ENCODE assay signal across 10 mouse cellular contexts in the genomic region with DNA sequence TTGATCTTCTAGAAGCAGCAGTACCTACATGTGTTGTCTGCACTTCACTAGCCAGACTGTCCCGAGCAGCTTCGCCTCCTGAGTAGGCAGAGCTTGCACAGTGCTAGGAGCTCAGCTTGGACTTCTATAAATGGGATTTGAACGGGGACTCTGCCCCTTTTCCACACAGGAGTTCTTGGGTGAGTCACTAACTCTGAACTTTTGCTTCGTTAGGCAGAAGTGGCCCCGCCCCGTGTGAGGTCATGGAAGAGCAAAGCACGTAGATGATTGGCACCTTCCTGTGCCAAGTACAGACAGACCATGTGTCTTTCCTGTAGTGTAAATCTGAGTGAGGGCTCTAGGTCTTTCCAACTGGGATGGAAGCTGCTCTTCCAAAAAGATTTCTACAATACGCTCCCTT.
DNase-seq lines count a peak whose midpoint lies in the region; TF ChIP-seq lines count a peak whose summit lies in the region.
"Had no signal": no experiment of that assay in that cellular context is flagged by ENCODE, and none has a peak within 500 bp of the region (broad histone marks: within the 10 kb centered on the region; RNA-seq: fewer than 3 reads in every experiment).

No protein-coding gene starts in this region.

- H3K36me3 ChIP-seq in MEL (ENCODE audit: control insufficient read depth in 1 of 2, insufficient read depth in 2 of 2, low read length in 2 of 2): no peaks in the 10 kb centered on the region
- H3K36me3 ChIP-seq in midbrain, embryonic 10.5 days: peaks cover 70% of the 10 kb centered on the region

- H3K9ac ChIP-seq in MEL (ENCODE audit: control insufficient read depth, low read depth, low read length, poor library complexity, severe bottlenecking): no peak overlapping the region
- H3K9ac ChIP-seq: lung, embryonic 14.5 days had no signal

- H3K79me2 ChIP-seq in MEL (ENCODE audit: control insufficient read depth, insufficient read depth, low read length, poor library complexity): no peaks in the 10 kb centered on the region

- no peaks in the 10 kb centered on the region for H3K4me1 ChIP-seq in MEL (ENCODE audit: control insufficient read depth in 1 of 2, insufficient read depth in 2 of 2, low read length in 2 of 2)
- H3K4me1 ChIP-seq in midbrain, embryonic 10.5 days: peaks cover 2% of the 10 kb centered on the region; the same call in 1 of the 2 replicates

- TF ChIP-seq RAD21 in MEL (IDR thresholded peaks at IDR 0.05; ENCODE audit: low read depth, low read length): no peak

- 88% methylated on average over 8 of the region's 8 CpGs for WGBS in midbrain, embryonic 10.5 days

- no peak overlapping the region for H3K4me3 ChIP-seq in MEL (ENCODE audit: control insufficient read depth in 1 of 2, insufficient read depth in 1 of 2, low read depth in 2 of 2, low read length in 2 of 2)
- H3K4me3 ChIP-seq in midbrain, embryonic 10.5 days: no peak overlapping the region
- H3K4me3 ChIP-seq: heart, embryonic 10.5 days had no signal

- DNase-seq in layer of hippocampus, adult 9-11 months: peak; percentile 1
- DNase-seq in layer of hippocampus, adult 18-20 months (ENCODE audit: low spot score in 2 of 2): no peak
- peak; percentile 38 for DNase-seq in MEL (ENCODE audit: low read depth, low spot score)
- peak; percentile 78 for DNase-seq in adrenal gland, postnatal 14 days
- peak; percentile 62 for DNase-seq in lung, postnatal 10 days
- DNase-seq in midbrain, embryonic 10.5 days (ENCODE audit: low spot score): no peak
- no peak for DNase-seq in spleen, postnatal 14 days (ENCODE audit: low spot score in 2 of 2)
- no peak for DNase-seq in left cerebral cortex, adult 18-20 months (ENCODE audit: low spot score in 2 of 2)
- DNase-seq: lung, embryonic 14.5 days had no signal

- TF ChIP-seq CTCF in MEL (IDR thresholded peaks at IDR 0.05 in 2 of 3, conservative IDR thresholded peaks at IDR 0.05 in 1 of 3; ENCODE audit: control insufficient read depth in 1 of 3, insufficient read depth in 1 of 3, low read depth in 2 of 3, low read length in 3 of 3, poor library complexity in 1 of 3, severe bottlenecking in 1 of 3): no peak

- H3K9me3 ChIP-seq in MEL (replicated peaks; ENCODE audit: insufficient read depth, low read length): no peaks in the 10 kb centered on the region
- H3K9me3 ChIP-seq in midbrain, embryonic 10.5 days (replicated peaks): no peaks in the 10 kb centered on the region
- H3K9me3 ChIP-seq: heart, embryonic 10.5 days had no signal

- no peaks in the 10 kb centered on the region; a peak in 1 of 4 replicates for H3K27me3 ChIP-seq in MEL (ENCODE audit: control insufficient read depth in 1 of 2, insufficient read depth in 2 of 2, low read length in 2 of 2)
- H3K27me3 ChIP-seq in midbrain, embryonic 10.5 days (ENCODE audit: low read depth, poor library complexity, severe bottlenecking): no peaks in the 10 kb centered on the region

- TF ChIP-seq EP300 in MEL (IDR thresholded peaks at IDR 0.05; ENCODE audit: low read depth in 1 of 2, low read length in 2 of 2): no peak

- H3K27ac ChIP-seq in MEL (ENCODE audit: control insufficient read depth, low read depth, low read length): no peak overlapping the region
- H3K27ac ChIP-seq in midbrain, embryonic 10.5 days (replicated peaks): no peak overlapping the region

- no peak for TF ChIP-seq POLR2A in MEL (IDR thresholded peaks at IDR 0.05; ENCODE audit: control insufficient read depth in 1 of 2, insufficient read depth in 1 of 2, low read depth in 1 of 2, low read length in 2 of 2, poor library complexity in 1 of 2)

TF ChIP-seq in MEL, 35 proteins besides CTCF, POLR2A, EP300 and RAD21:
- TF ChIP-seq MXI1 (IDR thresholded peaks at IDR 0.05; ENCODE audit: low read depth, low read length) (no peak), MAX (IDR thresholded peaks at IDR 0.05; ENCODE audit: low read length) (no peak), NRF1 (IDR thresholded peaks at IDR 0.05; ENCODE audit: insufficient read depth, low read depth, low read length, poor library complexity, severe bottlenecking) (no peak), E2F4 (IDR thresholded peaks at IDR 0.05; ENCODE audit: borderline replicate concordance, low read depth, low read length) (no peak), USF2 (IDR thresholded peaks at IDR 0.05; ENCODE audit: borderline replicate concordance in 1 of 2, insufficient read depth in 1 of 2, low read depth in 1 of 2, low read length in 2 of 2) (no peak), POLR2AphosphoS5 (IDR thresholded peaks at IDR 0.05; ENCODE audit: borderline replicate concordance, low read depth, low read length) (no peak), JUND (IDR thresholded peaks at IDR 0.05; ENCODE audit: low read depth, low read length) (no peak), KAT2A (conservative IDR thresholded peaks at IDR 0.05; ENCODE audit: low read depth, low read length) (no peak), ZNF384 (IDR thresholded peaks at IDR 0.05; ENCODE audit: low read depth, low read length) (no peak), NELFE (IDR thresholded peaks at IDR 0.05; ENCODE audit: low read depth, low read length) (no peak), MYC (IDR thresholded peaks at IDR 0.05; ENCODE audit: low read depth, low read length) (no peak), ZMIZ1 (IDR thresholded peaks at IDR 0.05; ENCODE audit: low read depth, low read length) (no peak), SMC3 (IDR thresholded peaks at IDR 0.05; ENCODE audit: low read depth, low read length) (no peak), CHD1 (IDR thresholded peaks at IDR 0.05; ENCODE audit: low read depth, low read length) (no peak)

Comparison
In these comparisons a context has a peak if more than half of its experiments do, and no peak if none do; other contexts are left out.
1. DNase-seq: peak in layer of hippocampus, adult 9-11 months (single experiment), MEL (single experiment), adrenal gland, postnatal 14 days (single experiment) and lung, postnatal 10 days (single experiment); none in layer of hippocampus, adult 18-20 months (0 of 2), midbrain, embryonic 10.5 days (single experiment), spleen, postnatal 14 days (0 of 2) and left cerebral cortex, adult 18-20 months (0 of 2).